Mouse (Mus musculus) telencephalon, adult 2 months (tissue): ENCODE measurements around the gene Pard3.

Experiments used
- DNase-seq: peaks from one replicate; pipeline ENCODE4 v3.0.0-alpha.2; 2011; ENCODE audit warnings: low read depth, low spot score

Gene Pard3

GRCm38 (mm10) chr8:127229325-127230232, 165.9 kb downstream of the Pard3 start:
- DNase-seq: no peak

- DNase-seq: no peak
Measured at GRCm38 (mm10) chr8:127230233-127230595, 166.5 kb downstream of the Pard3 start.

- no peak for DNase-seq
Measured at GRCm38 (mm10) chr8:127243351-127243750, 179.7 kb downstream of the Pard3 start.

GRCm38 (mm10) chr8:127243841-127244240, 180.1 kb downstream of the Pard3 start:
- DNase-seq: no peak

DNA sequence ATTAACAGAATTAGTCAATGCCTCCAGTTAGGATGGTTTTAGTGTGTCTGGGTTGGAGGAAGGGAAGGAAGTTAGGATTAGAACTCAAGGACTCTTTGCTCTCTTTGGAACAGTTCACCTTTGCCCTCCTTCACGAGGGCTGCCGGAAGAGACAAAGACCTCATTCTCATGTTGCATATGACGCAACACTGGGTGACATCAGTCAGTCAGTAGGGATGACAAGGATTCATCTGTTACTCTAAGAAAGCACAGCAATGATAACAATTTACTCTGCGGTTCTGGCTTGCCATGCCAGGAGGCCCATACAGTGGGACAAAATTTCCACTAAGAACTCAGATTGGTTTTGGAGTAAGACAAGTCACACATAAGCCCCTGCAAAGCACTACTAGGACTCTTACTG, 187.1 kb downstream of the Pard3 start:
- DNase-seq: no peak

- no peak for DNase-seq
Measured at GRCm38 (mm10) chr8:127251476-127251875, 187.8 kb downstream of the Pard3 start.

GRCm38 (mm10) chr8:127251985-127252384, 188.3 kb downstream of the Pard3 start:
- DNase-seq: no peak

DNA sequence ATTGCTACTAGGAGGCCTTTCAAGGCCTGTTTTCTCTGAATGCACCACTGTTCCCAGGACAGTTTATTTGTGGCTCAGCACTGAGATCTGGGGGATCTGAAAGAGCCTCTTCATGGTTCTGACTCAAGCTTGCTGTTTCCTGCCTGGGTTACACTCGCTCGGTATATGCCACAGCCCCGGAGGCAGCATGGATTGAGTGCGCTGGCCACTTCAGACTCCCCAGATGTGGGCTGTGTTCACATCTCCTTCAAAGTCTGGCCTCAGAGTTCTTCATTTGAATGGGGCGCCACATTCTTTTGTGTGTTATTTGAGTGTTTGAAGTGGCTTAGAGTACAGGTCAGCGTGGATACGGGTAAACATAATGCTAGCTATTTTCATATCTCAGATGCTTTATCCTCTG, 190.9 kb downstream of the Pard3 start:
- peak; percentile 22 for DNase-seq

DNA sequence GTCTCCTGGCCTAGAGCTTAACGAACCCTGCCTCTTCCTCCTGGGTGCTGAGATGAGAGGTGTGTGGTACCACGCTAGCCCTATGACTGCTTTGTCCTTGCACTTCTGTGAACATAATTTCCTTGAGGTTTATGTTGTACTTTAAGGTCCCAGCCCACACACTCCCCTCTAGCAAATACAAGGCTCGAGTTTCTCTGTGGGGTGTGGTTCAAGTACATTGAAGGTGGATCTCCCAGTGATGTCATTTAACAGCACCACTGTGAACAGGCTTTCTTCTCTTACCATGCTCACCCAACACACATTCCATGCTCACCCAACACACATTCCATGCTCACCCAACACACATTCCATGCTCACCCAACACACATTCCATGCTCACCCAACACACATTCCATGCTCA, 193.4 kb downstream of the Pard3 start:
- no peak for DNase-seq

GRCm38 (mm10) chr8:127261051-127261450, 197.4 kb downstream of the Pard3 start:
- DNase-seq: no peak

DNA sequence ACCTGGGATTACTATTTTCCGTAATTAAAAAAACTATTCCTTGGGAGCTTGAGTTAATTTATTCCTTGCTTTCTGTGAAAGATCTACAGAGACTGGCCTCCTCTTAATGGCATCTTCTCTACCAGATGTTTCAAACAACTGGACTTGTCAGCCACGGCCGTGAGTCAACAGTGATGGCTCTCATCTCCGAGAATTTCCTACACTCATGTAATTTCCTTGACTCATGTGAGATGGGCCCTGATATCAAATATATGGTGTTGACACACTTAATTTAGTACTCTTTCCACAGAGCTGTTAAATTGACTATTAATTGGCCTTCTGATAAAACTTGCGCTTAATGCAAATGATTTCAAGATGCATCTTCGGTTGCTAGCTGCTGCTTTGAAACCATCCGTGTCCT, 198.3 kb downstream of the Pard3 start:
- no peak for DNase-seq

GRCm38 (mm10) chr8:127262436-127262835, 198.7 kb downstream of the Pard3 start:
- no peak for DNase-seq

GRCm38 (mm10) chr8:127262926-127263325, 199.2 kb downstream of the Pard3 start:
- DNase-seq: no peak

- DNase-seq: no peak
Measured at GRCm38 (mm10) chr8:127263457-127263856, 199.8 kb downstream of the Pard3 start.

DNA sequence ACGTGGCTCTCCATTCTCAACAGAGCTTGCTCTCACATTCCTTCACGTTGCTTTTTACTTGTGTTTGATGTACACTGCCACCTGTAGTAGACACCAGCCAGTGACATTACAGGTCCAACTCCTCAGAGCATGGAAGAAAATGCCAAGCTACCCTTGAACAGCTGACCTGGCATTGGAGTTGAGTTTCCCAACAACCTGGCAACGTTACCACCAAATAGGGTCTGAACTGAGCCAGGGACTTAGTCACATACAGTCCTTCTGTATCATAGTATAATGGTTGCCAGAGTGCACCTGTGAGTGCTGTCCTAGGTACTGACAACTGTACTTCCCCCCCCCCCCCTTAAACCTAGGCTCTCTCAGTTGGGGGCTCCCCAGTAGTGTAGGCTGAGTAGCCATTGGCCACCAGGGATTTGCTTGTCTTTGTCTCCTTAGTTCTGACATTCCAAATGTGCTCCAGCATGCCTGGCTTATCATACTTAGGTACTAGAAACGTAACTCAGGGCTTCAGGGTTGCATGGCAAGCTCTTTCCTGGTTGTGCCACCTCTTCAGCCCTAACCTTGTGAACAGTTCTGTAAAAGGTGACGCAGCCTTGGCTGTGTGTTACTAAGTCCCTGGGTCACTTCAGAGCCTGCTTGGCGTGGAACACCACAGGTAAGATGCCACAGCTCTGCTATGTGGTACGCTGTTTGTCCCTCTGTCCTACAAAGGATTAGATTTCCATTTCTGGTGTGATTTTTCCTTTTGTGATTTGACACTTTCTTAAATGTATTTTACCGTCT, 201.2 kb downstream of the Pard3 start:
- DNase-seq: no peak

DNA sequence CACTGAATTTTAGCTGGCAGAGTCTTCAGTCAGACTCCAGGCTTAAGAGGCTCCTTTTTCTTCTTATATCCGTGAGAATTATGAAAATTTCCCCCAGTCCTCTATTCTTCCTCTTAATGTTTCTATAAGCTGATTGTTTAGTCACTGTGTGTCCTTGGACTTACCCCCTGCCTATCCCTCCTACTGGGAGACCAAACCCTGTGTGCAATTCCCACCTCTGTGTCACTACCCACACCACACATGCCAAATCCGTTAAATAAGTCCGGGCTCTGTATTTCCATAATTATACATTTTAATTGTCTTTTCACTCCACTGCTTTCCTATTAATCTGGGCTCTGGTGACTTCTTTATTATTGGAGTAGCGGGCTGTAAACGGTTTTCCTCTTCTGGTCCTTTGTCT, 203.1 kb downstream of the Pard3 start:
- DNase-seq: no peak

DNA sequence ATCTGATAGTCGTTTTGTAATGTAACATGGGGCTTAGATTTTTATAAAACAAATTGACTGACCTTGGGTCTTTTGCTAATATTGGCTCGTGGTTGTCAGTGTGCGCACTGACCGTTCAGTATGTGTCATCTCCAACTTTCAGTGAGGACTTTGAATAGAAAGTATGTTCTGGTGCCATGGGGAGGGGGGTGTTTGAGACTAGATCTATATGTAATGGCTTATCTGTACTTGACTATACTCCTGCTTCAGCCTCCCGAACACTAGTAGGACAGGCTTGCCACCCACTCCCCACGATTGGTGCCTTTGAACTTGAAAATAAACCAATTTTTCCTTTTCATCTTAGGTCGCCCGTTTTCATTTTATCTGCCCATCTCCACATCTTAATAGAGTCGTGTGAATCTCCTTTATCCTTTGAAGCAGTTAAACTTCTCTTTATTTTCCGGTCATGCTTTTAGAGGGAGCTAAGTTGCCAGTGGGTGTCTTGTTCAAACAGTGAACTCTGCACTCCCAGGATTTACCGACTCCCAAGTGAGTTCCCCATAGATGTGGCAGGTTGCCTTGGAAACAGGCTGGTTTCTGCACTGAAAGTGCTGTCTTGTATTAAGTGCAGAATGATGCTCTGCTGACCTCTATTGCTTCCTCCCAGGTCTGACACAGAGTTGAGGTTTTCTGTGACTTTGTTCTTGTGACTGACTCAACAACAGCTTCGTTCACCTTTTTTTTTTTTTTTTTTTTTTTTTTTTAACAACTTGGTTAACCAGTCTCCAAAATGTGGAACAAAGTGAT, 204.7 kb downstream of the Pard3 start:
- DNase-seq: peak; percentile 24

- DNase-seq: no peak
Measured at GRCm38 (mm10) chr8:127269082-127269747, 205.5 kb downstream of the Pard3 start.

DNA sequence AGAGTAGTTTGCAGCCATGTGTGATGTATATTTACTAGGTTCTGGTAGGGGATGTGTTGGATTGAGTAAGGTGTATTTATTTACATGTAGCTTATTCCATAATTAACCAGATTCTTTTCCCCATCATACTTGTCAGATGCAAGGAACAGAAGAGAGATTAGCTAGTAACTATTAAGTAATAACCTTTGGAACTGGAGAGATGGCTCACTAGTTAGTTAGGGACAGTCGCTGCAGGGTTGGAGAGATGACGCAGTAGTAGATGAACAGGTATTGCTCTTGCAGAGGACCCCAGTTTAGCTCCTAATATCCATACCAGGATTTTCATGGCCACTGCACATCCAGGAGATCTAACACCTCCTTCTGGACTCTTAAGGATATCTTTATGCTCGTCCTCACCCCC, 207.5 kb downstream of the Pard3 start:
- no peak for DNase-seq

DNA sequence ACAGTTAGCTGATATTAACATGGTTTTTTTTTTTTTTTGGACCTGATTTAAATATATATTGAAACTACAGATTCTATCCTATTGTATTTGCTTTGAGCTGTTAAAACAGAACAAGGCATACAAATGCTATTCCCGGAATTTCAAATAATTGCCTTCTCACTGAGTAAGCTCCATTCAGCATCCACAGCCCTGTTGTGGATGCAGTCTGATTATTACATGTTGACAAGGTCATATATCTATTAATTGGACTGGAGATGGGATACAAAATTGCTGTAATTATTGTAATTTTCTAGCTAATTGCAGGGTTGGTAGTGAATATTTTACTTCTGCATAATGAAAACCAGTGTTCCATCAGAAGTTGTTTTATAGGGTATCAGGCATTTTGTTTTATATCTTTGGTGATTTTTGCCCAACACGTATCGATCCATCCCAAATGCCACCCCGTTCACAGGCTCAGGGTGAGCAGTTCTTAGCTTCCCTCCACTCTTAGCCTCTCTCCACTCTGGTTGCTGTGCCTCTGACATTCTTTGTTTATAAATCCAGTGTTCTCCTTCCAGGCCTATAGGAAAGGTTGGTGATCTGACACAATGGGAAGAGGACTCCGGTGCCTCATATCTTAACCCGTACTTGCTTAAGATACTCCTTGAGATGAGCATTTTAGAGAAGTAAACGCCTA, 216.7 kb downstream of the Pard3 start:
- no peak for DNase-seq

GRCm38 (mm10) chr8:127281035-127281434, 217.3 kb downstream of the Pard3 start:
- no peak for DNase-seq
